Mouse (Mus musculus) cerebellum, adult 9-10 months (tissue): Measurements from ENCODE around the gene Slc35e2.
"Not testable (repeated sequence)": the region's sequence is repeated elsewhere in the genome, so short reads cannot be mapped to it uniquely, and the experiment has no call there.

ENCODE experiments used
- DNase-seq: peaks from one replicate; pipeline ENCODE4 v3.0.0; 2022

Gene Slc35e2

DNA sequence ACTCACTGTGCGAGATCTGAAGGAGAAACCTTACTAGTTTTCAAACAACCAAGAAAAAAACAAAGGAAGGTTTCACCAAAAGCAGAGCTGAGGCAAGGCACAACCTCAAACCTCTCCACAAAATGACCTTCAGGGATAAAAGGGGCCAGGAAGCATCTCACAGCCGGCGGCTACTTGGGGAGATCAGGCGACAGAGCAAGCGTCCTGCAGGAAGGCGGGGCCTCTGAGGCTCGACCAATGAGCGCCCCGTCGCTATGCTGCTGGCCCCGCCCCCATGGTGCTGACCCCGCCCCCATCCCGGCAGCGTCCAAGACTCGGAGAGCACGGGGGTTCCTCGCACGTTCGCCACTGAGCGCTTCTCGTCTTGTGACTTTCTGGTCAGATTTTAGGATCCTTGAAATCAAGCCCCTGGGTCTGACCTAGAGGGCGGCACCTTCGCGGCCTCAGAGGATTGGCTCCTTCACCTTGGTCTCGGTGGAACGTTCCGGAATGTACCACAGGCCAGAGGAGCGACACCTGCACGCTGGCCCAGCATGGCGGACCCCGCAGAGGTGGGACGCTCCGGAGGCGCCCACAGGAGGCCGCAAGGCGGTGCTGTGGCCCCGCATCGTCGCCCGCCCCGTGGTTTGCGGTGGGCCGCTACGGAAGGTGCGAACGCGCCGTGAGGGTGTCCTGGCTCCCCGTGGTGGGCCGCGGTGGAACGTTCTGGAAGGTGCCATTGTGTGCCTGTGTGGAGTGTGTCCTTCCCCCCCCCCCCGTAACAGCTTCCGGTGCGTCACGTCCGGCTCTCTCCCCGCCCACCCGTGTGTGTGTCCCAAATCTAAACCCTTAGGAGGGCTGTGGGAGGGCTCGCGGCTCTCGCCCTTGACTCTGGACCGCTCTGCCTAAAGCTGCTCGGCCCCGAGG lies at the start of gene Slc35e2:
Gene Slc35e2 (plus strand): TSS at position 326 of the 906 bp plus-strand sequence.
- DNase-seq: peak; percentile 96

DNA sequence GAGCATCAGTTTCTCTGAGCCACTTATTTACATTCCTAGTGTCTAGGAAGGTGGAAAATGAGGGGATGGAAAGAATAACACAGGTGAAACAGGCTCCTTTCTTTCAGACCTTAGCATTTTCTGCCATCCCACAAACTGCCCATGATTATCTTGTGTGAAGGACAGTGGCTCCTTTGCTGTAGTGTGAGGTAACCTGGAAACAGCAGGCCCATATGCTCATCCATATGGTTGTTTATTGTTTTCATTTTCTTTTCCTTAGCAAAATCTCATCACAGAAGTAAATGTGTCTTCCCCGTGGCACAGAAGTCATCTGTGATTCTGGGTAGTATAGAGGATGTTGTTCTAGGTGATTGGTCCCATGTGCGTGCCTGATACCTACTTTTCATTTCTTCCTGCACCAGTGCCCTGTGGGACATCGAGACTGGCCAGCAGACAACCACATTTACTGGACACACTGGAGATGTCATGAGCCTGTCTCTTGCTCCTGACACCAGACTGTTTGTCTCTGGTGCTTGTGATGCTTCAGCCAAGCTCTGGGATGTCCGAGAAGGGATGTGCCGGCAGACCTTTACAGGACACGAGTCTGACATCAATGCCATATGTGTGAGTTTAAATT lies 48.2 kb upstream of the Slc35e2 start:
- peak; percentile 78 for DNase-seq

DNA sequence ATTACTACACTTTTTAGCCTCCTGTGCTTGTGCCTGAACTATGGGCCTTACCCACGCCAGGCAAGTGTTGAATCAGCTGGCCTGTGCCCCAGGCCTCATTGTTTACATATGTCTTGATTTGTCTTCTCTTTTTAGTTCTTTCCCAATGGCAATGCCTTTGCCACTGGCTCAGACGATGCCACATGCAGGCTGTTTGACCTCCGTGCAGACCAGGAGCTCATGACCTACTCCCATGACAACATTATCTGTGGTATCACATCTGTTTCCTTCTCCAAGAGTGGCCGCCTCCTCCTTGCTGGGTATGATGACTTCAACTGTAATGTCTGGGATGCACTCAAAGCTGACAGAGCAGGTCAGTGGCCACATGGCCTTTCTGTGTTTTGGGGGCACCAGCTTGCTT lies 46.3 kb upstream of the Slc35e2 start:
- DNase-seq: no peak

DNA sequence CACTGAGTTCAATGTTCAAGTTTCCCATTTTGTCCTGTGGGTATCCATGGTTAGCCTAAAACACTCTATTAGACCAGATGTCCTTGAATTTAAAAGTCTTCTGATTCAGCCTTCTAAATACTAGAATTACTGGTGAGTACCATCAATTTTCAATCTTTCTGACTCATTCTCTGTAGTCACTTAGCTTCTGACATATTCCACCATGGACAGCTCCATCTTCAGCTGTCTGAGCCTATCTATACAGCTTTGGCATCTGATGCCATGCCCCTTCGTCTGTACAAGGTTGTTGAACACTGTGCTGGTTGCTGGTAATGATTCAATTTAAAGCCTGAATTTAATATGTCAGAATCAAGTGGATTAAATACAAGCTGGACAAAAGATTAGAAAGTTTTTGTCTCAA lies 45.8 kb upstream of the Slc35e2 start:
- DNase-seq: no peak

DNA sequence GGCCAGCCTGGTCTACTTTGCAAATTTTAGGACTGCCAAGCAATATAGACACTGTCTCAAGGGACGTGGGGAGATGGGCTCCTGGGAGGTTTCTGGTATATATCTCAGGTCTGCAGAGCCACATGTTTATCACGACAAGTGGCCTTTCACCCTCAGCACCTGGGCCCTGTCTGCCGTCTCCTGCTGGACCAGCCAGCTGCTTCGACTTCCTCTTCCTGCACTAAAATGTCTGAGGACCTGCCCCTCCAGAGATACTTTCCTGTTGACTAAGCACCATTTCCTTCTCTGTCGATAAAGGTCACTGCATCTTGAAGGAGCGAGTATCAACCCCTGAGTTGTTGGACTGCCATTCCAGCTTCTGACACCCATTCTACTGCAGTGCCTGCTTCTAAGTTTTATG lies 41.8 kb upstream of the Slc35e2 start:
- DNase-seq: no peak

DNA sequence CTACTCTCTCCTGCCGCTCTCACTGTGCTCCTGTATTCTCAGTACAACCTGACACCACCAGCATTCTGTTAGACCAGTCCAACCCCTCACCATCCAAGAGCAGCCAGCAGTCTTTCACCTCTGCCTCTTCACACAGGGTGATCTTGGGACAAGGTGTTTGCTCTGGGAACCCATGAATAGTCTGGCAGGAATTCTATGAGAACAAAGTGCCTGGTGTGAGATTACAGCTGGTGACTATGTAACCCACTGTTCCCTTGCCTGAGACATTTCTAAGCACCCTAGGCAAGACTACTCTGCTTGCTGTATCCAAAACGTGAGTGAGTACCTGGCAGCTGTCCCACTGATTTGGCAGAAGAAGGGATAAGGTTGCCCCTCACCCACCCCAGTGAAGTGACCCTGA lies 40.3 kb upstream of the Slc35e2 start:
- DNase-seq: no peak

DNA sequence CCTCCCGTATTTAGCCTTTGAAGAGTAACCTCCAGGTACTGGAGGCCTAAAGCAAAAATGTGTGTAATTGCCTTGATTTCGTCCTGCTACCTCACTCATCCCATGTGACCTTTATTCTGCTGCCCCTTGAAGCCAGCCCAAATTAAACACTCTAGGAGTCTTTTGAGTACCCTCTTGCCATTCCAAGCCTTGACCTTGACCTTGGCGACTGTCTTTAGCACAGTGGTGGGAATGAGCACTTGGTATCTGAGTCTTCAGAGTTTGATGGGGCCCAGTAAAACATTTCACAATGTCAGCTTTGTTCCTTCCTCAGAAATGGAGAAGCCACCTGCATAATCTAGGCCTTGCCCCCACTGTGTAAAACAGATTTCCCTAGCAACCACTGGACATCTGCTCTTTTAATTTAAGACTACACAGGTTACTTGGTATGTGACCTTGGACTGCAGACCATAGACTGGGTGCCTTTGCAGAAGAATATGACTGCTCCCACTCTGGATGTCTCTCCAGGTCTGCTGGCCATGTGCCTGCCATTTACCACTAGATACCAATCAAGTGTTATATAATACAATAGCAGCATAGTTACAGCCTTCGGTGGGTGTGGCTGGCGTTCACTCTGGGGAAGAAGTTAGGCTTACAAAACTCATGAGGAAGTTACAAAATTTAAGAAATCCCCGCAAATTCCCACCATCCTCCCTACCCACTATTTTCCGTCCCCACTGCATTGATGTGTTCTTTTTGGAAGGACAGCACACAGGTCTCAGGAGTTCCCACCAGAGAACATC lies 39.4 kb upstream of the Slc35e2 start, which contains the start of gene Nadk:
Gene Nadk (plus strand): TSS at position 718 of the 782 bp plus-strand sequence.
- DNase-seq: peak; percentile 66

DNA sequence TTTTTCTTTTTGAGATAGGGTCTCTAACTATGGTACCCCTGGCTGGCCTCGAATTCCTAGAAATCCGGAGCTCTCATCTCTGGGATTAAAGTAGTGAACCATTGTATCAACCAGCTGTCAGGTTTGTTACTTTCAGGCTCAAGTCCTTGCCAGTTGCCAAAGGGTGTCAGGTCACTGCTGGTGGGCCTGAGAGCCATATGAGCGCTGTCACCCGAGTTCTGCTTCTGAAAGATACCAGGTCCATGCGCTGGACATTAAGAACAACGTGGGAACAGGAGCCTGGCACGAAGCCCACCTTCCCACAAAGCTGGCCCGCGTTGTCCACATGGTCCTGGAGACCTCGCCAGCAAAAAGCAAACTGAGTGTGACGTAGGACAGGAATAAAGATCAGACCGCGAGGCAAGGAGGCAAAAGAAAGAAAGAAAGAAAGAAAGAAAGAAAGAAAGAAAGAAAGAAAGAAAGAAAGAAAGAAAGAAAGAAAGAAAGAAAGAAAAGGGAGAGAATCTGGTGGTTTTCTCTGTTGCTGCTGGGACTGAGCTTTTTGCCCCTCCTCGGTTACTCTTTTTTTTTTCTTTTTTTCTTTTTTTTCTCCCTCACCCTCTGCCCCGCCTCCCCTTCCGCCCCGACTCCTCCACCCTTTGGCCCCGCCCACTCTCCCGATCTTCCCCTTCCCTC lies 38.4 kb upstream of the Slc35e2 start:
- DNase-seq: peak; percentile 81

DNA sequence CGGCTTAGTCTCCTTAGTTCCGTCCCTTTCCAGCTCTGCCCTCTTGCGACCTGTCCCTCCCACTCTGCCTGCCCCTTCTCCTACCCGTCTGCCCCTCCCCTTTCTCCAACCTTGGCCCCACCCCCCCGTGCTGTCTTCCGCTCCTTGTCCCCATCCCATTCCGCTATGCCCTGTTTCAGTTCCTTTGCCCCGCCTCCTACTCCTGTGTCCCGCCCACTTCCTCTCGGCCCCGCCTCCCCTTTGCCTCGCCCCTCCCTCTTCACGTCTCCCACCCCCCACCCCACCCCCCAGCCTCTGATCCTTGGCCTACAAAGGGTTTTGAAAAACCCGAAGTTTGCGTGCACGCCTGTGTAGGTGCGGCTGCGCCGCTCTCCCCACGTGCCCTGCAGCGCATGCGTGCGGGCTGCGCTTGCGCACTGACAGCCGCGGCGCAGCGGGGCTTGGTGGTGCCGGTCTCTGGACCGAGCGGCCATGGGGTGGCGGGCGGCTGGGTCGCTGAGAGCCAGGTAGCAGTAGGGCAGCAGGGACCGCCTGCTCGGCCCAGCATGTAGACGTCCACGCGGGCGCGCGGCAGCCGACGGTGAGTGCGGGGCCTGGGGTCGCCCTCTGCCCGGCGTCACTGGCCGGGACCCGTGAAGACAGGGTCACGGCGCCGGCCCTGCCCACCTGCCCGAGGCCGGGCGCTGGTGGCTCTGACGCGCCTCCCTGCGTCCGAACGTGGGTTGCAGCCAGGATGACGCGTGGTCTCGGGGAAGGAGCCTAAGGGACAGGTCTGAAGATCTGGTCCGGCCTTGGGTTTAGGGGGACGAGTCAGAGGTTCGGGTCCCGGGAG lies 37.6 kb upstream of the Slc35e2 start:
- DNase-seq: peak; percentile 96

DNA sequence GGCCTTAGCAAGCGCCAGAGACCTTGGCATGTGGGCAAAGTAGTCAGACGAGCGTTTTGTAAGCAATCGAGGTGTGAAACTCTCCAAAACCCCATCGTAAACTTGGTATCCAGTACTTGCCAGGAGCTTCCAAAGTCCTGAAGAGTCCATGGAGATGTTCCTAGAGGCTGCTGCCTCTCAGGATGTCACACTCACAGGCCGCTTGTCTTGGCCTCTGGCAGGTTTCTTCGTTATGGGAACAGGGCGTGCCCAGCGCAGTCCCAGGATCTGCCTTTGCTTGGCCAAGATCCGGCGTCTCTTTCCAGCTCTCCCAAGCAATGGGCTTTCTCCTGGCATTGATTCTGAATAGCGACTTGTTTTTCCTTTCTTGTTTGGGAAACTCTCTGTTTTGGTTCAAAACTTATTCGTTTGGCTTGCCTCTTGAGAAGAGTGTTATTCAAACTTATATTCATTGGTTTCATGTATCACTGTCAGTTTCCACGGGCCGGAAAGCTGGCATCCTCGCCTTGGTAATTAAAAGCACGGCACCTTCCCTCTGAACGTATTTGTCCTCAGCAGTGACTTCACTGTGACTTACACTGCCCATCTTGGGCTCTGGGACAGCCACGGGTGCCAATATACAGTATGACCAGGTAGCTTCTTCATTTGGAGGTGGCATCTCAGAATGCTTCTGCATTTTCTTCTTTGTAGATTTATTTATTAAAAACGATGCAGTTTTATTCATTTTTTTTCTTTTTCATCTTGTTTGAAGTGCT lies 36.7 kb upstream of the Slc35e2 start:
- peak; percentile 60 for DNase-seq

DNA sequence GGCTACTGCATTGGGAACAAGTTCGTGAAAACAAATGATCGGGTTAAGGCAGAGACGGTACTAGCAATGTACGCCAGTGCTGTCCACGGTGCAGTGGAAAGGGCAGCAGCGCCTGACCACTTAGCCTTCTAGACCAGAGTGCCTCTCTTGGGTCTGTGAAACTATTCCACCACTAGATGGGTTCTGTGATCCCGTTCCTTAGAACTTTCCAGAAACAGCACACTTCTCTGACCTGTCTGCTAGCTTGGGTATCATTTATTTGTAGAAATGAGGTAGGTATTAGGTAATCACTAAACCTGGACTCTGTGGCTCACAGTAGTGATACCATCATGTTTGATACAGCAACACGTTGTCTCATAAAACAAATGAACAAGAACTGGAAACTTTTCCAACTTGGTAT lies 34.7 kb upstream of the Slc35e2 start:
- no peak for DNase-seq

DNA sequence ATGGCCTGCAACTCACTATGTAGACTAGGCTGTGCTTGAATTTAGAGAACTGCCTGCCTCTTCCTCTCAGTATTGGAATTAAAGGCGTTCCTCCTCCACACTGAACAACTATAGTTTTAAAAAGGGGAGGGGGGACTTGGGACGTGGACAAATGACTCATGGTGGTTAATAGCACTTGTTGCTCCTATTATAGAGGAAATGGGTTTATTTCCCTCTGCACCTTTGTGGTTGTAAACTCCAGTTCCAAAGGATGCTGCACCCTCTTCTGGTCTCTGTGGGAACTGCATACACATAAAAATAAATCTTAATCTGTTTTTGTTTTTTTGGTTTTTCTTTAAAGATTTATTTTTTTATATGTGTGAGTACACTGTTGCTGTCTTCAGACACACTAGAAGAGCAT lies 33.0 kb upstream of the Slc35e2 start:
- DNase-seq: peak; percentile 64

DNA sequence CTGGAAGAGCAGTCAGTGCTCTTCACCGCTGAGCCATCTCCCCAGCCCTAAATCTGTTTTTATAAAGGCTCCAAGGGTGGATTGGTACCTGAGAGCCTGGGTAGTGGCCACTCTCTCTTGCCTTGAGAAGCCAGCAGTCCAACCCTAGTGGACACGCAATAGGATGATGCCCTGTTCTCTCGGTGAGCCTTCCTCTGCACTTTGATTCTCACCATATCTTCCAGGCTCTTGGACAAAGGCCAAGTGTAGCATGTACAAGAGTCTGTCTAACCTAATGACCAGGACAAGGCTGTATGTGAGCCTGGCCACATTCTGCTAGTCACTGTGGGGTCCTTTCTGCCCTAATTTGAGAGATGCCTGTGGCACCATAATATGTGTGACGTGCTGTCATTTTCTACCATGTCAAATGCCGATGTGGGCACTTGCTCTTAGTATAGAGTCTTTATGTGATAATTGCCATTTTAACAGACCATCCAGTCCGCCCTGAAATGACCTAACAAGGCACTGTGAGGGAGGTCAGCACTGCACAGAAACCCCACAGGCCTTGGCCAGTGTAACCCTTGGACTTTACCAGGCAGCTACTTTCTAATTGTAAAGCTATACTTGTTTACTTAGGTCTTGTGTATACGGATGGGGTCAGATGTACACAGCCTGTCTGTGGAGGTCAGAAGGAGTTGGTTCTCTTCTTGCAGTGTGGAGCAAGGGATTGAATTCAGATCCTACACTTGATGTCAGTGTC lies 32.4 kb upstream of the Slc35e2 start:
- DNase-seq: no peak

DNA sequence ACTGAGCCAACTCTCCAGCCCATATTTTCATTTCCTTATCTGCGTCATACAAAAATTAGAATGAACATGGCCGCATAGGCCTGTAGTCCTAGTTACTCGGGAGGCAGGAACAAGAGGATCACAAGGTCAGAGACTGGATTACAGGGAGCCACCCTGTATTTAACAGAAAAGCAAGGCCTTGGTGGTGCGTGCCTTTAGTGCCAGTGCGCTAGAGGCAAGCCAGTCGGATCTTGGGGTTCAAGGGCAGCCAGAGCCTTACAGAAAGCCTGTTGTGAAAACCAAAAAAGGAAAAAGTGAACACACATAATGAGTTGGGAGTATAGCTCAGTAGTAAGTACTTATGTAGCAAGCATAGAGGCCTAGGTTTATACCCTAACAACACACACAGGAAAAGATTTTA lies 31.4 kb upstream of the Slc35e2 start:
- DNase-seq: no peak

DNA sequence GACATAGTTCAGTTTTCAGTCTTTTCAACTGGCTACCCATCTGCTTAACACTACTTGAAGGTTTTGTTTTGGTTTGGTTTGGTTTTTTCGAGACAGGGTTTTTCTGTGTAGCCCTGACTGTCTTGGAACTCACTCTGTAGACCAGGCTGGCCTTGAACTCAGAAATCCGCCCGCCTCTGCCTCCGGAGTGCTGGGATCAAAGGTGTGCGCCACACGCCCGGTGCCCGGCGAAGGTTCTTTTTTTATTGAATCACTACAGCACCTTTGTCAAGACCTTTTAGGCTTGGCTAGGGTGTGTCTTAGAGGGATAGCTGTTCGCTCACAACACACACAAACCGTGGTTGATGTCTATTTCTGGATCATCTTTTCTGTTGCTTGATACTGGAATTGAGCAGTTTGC lies 30.9 kb upstream of the Slc35e2 start:
- DNase-seq: not testable (repeated sequence)

DNA sequence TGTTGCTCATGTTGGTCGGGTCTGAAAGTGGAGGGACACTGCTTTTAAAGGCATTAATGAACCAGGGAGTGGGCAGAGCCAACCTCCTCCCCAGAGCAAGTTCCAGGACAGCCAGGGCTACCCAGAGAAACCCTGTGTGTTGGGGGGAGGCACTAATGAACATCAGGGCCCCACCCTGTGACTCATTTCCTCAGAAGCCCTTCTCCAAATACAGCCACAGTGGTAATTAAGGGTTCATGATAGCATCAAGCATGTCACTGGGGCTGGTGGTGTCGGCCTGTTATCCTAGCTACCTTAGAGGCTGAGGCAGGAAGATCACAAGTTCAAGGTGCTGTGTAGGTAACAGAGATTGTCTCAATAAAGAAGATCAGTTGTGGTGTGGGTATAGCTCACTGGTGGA lies 29.8 kb upstream of the Slc35e2 start:
- no peak for DNase-seq

DNA sequence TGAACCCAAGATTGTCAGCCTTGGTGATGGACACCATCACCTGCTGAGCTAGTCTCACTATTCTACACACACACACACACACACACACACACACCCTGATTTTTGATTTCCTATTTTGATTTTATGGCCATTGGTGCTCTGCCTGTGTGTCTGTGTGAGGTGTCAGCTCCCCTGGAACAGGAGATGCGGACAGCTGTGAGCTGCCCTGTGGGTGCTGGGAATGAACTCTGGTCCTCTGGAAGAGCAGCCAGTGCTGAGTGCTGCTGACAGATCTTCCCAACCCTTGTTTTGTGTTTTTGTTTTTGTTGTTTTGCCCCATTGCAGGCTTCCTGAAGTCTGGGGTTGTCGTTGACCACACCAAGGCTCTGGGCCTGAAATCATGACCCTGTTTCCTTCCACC lies 28.1 kb upstream of the Slc35e2 start:
- no peak for DNase-seq

DNA sequence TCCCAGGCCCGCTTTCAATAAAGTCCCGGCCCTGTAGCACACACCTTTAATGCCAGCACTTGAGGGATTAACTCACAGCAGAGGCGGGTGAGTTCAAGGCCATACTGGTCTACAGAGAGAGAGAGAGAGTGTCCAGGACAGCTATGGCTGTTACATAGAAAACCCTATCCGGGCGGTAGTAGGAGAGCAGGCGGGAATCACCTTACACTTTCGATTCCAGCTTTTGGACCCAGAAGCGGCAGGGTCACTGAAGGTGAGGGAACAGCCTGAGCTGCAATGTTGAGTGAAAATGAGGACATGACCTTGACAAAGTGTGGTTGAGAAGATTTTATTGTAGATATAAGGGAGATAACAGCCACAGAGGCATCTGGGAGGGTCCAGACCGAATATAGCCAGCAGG lies 27.3 kb upstream of the Slc35e2 start:
- DNase-seq: no peak

DNA sequence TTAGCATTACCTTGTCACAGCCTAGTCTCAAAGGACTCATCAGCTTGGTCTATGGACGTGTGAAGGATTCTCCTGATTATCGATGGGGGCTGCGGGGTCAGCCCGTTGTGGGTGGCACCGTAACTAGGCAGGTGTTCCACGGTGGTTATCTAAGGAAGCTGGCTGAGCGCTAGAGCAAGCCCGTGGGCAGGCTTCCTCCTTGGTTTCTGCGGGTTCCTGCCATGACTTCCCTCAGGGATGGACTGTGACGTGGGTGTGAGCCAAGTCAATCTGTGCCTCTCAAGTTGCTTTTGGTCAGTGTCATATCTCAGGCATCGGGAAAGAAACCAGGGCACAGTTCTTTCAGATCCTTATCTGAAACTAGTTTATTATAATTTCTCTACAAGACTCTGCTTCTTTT lies 26.3 kb upstream of the Slc35e2 start:
- no peak for DNase-seq

DNA sequence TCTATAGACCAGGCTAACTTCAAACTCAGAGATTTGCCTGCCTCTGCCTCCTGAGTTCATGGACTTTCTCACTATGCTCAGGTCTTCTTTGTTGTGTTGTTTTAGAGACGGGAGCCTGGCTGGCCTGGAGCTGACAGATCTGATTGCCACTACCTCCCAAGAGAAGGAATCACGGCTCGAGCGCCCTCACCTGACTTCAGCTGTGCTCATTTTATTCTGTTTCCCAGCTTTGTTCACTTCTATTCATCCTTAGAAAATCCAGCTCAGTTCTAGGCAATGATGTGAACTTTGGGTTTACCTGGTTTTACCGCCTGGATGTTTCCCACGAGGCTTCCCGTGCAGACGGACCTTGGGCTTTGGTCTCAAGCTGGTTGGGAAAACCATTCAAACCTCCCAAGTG lies 25.7 kb upstream of the Slc35e2 start:
- no peak for DNase-seq

DNA sequence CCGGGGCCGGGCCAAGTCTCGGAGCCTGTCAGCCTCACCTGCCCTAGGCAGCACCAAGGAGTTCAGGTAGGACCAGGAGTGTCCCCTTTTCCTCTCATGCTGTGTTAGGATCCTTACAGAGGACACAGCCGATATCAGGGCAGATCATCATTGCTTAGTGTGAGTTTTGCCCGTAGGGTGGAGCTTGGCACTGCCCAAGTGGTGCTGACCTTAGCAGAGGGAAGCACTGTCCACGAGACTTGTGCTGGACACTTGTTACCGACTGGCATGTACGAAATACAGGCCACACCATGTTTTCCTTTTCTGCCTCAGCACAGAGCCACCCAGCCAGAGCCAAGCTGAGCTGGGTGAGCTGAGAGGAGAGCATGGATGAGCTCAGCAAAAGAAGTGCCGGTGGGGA lies 24.1 kb upstream of the Slc35e2 start:
- DNase-seq: no peak
